Mouse (Mus musculus): ENCODE data around the gene Psd.

DNA sequence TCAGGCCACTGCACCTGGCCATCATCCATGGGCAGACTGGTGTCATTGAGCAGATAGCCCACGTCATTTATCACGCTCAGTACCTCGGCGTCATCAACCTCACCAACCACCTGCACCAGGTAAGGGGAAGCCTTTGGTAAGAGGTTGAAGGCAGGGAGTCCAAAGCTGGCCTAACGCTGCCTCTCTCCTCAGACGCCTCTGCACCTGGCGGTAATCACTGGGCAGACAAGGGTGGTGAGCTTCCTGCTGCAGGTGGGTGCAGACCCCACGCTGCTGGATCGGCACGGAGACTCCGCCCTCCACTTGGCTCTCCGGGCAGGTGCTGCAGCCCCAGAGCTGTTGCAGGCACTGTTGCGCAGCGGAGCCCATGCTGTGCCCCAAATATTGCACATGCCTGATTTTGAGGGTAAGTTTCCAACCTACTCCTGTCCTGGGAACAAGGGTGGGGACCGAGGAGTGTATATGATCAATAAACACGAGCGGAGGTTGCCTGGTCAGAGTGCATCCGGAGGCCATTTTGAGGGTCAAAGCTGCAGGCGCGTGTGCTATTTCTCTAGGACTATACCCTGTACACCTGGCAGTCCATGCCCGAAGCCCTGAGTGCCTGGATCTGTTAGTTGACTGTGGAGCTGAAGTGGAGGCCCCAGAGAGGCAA, 17.2 kb downstream of the Psd start:
- TF ChIP-seq POLR2A (IDR thresholded peaks at IDR 0.05; ENCODE audit: insufficient read depth, low read depth, low read length) (no peak), CTCF (IDR thresholded peaks at IDR 0.05) (no peak), EP300 (IDR thresholded peaks at IDR 0.05; ENCODE audit: insufficient read depth, low read depth, low read length) (no peak)

Data from heart, adult 2 months (tissue).